Mouse (Mus musculus) kidney, postnatal 25 days (tissue): ENCODE measurements at regions not wholly inside any gene's neighbourhood (a gene's known extent, or its start where the extent isn't known, plus 50 kb on each side); places are given as distances from the start of the nearest gene placed in this dataset.

Experiments
- DNase-seq, 2 experiments: peaks; one replicate each; pipeline ENCODE4 v3.0.0; 2021; ENCODE audit warnings: mixed read lengths in 2 of 2

DNA sequence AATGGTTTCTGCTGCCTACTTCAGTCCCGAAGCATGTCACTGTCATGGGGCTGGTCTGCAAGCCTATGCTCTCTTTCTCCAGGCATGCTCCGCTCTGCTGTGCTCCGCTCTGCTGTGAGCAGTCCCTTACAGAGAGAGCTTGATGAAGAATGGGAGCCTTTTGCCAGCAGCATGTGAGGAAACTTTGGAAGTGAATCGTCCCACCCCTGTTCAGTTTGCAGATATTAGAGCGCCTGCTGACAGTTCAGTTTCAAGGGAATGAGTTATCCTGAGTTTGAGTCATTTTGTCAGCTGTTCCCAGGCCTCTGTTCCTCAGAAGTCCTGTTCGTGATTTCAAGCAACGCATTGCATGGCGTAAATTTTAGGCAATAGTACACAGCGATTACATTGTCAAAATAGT, 173.6 kb downstream of the Gm19410 start:
- no peak for DNase-seq

DNA sequence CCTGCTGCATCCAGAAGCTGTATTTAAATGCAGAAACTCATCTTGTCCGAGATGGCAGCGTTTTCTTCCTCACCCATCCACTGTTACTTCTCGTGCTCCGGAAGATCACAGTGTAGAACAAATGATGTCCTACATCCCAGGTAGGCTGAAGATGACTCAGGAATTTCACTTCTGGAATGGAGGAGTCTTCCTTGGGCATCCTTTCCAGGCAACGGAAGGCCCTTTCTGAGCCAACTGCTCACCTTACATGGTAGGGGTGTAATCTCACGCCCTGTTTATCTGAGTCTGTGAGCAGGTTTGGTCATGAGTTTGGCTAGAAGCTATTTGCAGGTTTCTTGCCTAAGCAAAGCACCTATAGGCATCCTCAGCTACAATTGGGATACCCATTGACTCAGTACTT, 176.9 kb downstream of the Gm19410 start:
- DNase-seq = no peak

DNA sequence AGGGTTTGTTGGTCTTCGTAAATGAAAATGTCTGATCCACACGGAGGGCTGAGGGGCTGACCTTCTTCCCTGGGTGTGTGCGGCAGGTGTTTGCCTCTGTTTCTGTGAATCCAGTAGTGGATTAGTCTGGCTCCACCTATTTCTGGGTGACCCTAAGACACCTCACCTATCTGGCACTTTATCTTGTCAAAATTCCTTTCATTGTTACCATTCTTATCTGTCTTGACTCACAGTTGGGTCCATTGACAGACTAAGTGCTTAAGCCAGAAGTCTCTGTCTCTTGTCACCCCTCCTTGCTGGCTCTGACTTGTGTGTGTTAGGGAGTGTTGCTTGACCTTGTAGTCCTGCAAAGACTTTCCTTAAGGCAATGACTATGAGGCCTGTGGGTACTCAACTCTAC, 178.1 kb downstream of the Gm19410 start:
- no peak for DNase-seq

DNA sequence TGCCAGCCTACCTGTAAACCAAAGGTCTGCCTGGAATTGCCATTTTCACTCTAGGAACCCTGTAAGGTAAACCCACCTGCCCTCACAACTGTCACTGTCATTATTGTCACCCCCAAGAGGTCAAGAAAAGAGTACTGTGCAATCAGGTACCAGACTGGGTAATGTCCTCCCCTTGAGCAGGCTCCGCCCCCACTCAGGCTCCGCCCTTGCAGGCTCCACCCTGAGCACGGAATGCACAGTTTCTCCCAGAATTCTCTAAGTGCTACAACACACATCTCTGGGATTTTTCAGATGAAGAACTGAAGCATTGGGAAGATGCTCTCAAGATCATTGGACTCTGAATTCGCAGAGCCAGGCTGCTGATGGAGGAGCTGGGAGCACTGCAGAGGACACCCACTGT, 178.9 kb downstream of the Gm19410 start:
- no peak for DNase-seq

DNA sequence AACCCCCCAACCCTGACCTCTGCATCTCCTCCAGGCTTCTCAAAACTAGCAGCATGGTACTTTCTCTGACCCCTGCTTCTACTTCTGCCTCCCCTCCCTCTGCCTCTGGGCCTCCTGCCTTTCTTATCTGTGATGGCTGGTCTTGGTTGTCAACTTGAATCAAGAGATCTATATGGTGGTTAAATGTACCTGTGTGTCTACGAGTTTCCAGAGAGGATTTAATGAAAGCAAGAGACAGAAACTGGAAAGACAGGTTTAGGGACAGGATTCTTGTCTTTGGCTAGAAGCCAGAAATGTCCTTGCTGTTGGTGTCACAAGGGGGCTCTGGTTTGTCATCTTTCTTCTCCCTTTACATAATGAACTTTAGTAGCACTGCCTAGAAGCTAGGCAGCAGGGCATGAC, 180.9 kb downstream of the Gm19410 start:
- DNase-seq = no peak

DNA sequence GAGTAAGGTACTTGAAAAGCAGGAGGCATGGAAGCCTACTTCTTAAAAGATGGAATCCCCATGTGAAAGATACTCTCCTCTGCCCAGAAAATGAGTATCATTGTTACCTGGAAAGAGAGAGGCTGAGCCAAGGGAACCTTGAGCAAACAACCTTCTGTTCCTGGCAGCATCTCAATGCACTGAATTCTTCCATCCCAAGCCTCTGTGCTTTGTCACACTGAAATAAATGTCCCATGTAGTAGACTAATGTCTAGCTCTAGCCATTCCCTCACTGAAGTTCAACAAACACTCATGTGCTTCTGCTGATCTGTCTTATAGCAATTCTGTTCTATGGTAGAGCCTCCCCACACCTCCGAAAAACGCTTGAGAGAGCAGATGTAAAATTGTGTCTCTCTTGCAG, 182.6 kb downstream of the Gm19410 start:
- no peak for DNase-seq

DNA sequence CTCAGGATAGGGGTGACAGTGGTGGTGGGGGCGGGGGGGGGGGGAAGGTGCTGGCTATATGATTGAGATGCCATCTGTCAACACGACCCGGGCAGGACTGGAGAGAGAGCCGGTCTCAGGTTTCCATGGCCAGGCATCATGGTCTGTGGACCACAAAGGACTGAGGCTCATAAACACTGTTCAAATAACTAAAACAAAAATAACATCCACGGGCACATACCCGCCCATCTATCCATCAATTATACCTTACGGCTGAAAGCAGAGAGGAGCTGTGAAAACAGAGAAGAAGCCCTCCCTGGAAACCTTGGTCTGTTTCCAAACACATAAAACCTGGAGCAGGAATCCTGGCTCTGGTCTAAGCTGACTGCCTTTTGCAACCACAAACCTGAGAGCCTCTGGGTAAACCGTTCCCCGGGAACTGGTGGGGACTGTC, 183.2 kb downstream of the Gm19410 start:
- no peak for DNase-seq

DNA sequence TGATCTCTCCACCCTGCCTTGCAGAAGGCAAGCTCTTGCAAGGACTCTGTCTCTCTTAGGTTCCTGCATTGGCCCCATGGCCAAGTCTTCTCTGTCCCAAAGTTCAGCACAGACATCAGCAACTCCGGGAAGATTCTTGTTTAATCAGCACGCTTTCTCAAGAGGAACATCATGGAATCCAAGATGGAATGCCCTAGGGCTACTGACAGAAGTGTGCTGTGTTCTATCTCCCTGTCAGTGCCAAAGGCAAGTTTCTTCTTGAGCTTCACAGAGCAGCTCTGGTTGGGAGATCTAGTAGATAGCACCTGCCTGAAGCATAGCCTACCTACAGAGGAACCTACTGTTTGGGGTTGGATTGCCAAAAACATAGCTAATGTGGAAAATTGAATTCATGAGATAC, 189.9 kb downstream of the Gm19410 start:
- DNase-seq = no peak

DNA sequence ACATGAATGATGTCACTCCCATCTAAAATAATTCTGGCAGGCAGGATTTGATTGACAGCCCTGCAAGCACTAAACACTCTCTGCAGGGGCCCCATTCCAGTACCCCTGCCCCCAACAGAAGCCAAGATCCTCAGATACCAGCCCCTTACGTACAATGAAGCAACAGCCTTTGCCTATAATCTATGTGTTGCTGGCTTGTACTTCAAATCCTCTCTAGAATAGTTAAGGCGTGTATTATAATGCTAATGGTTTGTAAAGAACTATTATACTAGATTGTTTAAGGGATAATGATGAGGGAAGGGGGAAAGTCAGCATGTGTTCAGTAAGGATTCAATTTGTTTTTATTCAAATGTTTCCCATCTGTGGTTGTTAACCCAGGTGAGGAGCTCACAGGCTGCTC, 190.7 kb downstream of the Gm19410 start:
- no peak for DNase-seq

DNA sequence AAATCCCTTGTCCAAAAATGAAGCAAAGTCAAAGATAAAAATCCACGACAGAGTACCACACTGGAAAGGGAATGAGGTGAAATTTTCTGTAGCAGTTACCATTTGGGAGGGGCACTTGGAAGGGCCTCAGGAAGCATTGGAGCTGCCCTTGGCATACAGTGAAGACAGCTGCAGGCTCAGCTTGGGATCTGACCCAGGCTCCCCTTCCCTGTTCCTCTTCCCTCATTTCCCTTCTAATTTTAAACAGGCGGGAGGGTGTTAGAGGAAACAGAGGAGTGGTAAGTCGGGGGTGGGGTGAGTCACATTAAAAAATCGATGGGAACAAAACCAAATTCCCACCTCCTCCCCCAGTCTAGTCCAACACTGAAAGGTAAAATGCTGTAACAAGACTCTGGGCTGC, 193.6 kb downstream of the Gm19410 start:
- peak in 1 of 2 experiments; percentile 43 for DNase-seq

DNA sequence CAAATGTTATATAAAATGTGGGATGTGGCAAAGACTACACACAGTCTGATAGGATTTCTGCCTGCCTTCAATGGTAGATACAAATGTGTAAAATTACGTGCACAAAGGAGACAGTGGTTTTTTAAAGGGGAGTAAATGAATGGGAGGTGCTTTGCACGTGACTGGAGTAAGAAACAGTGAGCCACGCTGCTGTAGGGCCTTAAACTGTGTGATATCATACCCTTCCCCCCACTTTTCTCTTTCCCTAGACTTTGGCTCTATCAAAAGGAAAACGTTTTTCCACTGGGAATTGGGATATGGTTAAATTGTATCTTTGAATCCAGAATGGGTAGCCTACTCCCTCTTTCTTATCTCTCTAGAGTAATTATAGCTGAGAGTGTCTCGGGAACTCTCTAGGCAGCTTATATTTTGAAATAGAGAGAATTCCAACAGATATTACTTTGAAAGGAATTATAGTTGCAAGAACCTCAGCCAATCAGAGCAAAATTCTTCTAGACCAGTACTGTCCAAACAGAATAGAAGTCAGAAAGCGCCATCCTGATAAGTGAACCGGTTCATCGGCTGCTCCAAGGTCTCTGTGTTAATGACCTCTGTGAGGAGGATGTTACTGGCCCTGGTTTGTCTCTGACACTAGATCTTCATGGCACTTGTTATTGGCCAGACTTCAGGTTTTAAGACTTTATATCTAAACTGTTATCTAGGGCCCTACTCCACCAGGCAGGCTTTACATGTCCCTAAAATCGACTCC, 195.5 kb downstream of the Gm19410 start:
- no peak for DNase-seq

DNA sequence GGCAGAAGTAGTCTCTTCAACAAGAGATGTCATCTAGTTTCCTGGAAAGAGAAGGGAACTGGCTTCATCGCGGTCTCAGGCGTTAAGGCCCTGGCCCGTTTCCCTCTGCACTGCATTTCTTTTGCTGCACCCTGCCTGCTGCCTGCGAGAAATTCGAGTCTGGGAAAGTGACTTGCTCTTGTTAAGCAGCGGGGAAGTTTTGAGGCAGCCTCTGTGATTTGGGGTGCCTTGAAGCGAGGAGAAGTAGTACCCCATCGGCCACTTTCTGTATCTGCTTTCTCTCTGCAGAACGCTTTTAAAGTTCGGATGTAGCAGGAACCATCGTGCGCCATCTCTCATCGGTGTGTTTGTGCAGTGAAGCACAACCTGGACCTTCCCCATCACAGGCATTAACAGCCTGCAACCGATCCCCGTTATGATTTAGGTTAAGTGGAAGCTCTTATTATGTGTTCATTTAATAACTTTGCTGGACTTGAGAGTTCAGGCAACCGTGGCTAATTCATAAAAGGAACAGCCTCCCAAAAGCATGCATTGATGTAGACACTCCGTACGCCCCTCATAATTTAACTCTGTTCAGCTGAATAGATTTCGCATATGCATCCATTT, 196.1 kb downstream of the Gm19410 start:
- DNase-seq = peak in 1 of 2 experiments; percentile 13

DNA sequence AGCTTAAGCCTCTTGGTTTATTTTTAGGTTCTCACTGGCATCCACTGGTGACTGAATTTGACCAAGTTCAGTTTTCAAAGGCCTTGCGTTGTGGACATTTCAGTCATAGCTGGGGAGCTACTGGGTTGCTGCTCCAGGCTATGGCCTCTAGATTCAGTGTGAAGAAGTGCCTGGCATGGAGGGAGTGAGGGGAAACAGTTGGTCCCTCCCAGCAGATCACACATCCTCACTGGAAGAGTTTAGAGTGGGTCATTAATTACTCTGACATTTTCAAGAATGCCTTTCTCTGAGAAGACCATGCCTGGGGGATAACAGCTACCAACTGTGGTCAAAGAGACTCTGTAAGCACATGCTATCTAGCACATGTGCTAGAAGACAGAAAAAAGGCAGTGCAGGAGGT, 199.3 kb downstream of the Gm19410 start:
- no peak for DNase-seq

DNA sequence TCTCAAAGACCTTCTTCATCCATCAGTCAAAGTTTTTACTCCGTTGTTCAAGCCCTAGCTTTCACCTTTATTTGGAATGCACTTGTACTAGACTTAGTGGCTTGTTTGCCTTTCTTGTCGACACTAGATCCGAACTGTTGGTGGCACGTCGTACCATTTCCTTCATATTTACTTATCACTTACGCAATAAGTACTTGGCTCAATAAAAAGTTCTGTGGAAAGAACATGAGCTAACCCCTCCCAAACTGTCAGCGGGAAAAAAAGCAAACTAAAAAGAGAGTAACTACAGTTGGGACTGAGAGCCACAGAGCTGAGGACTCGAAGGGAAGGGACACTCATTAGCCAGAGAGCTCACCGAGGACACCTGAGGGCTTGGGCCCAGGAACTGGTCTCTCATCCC, 202.8 kb downstream of the Gm19410 start:
- no peak for DNase-seq

DNA sequence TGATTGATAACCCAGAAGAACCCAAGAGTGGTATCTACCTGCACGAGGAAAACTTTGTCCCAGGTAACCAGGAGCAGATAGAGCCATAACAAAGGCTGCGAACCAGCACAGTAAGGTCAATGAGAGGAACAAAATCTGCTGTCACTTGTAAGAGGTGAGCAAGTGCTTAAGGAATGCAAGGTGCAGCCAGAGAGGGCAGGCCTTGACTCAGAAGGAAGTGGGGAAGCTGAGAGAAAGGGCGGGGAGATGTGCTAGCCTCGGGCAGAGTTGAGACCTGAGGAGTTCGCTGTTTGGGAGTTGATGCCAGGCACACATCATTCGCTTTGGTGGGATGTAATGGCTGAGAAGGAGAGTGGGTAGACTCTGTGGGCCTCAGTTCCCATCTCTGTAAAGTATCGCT, 205.5 kb downstream of the Gm19410 start:
- no peak for DNase-seq

DNA sequence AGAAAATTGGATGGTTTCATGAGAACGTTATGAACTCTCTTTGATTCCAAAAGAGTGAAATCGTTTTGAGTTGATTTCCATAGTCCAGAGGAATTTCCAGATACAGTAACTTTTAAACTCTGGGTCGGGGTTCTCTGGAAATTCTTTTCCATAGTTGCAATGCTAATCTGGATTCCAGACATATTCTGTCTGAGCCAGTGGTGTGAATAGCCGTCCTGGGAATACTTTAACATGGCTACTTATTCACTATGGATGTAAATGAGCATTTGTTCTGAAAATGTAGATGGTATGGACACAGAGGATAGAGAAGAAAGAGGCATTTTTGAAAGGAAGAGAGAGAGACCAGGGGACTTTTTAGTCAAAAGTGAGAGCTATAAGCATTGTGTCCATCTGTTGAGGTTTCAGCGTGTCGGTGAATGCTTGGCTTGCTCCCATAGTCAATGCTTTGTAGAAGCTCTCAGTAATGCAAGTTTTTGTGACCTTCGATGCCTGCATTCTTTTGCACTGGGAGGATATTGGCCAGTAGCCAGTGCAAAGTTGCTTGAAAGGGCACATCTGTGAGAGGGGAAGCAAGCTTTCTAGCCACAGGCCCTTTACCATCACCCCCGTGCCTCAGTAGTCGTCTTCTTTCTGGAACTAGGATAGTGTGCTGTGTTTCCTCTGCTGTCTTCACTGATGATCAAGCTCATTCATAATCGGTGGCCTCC, 208.9 kb downstream of the Gm19410 start:
- peak; percentile 66 to 79 for DNase-seq

DNA sequence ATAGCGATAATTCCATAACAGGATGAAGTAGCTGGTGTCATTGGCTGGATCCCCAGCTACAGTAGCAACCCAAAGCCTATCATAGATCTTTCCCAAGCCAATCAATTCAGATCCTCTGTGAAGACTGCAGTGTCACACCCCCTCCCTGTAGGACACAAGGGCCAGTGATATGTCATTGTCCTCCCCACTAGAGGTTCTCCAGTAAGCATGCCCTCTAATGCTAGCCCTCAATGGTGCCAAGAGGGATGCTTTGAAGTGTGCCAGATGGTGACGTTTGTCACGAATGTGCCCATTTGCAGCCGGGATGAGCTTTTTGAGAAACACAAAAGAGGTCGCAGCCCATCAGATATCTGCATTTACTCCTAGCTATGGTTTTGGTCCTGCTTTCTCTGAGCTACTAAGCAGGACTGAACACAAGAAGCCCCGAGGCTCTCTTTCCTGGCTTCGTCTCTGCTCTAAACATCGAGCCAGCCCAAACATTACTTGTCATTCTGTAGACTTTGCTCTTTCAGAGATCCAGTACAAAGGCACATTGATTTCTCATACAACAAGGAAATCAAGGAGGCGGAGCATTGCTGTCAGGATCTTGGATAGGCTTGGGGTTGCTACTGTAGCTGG, 214.2 kb downstream of the Gm19410 start:
- no peak for DNase-seq

DNA sequence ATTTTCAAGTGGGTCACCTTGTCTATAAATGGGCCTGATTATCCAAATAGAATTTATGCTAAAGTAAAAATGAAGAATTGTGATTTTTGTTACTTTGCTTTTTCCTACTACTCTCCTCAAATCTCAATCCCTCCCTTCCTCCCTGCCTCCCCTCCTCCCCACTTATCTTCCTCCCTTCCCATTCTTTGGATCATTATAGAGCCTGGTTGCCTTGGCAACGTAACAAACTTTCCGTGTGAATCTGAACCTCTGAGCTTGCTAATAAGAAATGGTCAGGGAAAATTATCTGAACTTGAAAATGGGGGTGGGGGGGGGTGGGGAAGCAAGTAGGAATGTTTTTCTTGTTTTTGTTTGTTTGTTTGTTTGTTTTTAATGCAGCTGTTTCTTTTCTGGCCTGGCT, 217.5 kb downstream of the Gm19410 start:
- no peak for DNase-seq

DNA sequence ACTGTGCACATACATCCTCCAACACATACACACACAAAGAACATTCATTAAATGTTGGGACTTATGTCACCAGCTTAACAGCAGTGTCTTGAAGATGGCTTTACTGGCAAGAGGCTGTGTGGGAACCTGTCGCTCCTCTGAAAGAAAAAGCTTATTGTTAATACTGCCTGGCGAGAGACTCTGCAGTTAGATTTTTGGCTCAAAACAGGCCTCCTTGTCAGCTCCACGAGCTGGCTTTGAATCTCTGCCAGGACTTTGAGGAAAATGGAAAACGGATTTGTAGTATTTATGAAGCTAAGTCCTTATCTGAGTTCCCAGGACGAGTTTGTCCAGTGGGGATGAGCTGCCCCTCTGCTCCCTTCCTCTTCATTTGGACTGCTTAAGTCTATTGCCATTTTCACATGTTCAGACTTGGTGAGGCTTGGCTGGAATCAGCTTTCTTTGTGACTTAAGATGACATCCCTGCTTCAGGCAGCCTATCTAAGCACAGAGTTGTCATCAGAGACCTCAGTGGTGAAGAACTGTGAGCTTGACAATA, 219.6 kb downstream of the Gm19410 start:
- peak in 1 of 2 experiments; percentile 39 for DNase-seq

DNA sequence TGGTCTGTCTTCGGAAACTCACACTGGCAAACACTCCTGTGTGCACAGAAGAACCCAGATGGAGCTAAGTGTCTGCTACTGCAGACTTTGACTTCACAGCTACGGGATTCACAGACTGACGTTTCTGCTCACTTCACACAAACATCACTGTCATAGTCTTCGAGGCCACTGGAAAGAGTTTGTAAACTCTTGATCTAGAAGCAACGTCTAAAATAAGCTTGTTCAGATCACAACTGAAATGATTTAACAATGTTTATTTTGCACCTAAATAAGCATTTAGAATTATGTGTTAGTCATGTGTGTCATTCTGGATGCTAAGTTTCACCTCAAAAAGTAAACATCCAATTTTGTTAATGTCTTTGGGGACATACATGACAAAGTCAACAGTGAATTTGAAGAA, 221.7 kb downstream of the Gm19410 start:
- DNase-seq = no peak

DNA sequence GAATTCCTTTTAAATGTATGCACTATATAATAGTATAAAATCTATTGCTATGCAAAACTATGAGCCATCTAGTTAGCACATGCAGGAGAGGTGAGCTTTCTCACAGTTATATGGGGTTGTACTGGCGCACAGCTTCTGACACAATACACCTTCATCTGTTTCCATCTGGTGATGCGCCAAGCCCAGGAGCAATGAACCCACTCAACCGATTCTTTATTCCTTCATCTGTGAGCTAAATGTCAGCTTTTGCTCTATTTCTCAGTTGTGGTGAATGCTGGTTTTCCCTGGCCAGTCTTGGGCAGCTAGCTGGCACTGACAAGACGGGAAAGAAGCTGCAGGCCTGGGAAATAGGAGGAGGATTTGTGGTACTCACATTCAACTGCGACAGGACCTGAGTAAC, 225.4 kb downstream of the Gm19410 start:
- no peak for DNase-seq

DNA sequence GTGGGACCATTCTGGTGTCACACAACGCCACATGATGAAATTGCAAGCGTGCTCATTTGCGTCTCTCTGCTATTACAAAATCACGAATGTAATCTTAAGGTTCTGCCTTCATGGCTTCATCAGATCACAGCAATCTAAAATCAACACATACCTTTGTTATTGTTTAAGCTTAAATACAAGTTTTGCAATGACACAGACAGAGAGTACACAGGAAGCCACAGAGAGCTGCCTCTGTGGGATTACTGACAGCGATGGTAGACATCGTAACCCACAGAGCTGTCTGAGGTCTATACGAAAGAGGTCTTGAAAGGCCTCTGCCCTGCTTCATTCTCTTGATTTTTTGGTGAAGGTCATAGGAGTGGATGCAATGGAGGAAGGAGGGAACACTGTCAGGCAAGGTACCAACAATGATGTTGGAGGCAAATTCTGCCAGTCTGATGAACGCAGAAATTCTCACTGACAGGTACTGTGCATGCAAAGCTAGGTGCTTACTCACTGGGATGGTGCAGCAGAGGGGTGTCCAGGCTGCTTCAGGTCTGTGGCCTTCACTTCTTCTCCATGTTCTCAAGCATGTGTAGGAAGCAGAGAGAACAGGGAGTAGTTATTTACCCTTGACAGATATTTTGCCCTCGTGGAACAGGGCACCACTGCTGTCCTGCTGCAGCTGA, 226.5 kb downstream of the Gm19410 start:
- DNase-seq = no peak
